Mouse (Mus musculus): Measurements from ENCODE around the gene Cacna2d2.

The Cacna2d2 gene

DNA sequence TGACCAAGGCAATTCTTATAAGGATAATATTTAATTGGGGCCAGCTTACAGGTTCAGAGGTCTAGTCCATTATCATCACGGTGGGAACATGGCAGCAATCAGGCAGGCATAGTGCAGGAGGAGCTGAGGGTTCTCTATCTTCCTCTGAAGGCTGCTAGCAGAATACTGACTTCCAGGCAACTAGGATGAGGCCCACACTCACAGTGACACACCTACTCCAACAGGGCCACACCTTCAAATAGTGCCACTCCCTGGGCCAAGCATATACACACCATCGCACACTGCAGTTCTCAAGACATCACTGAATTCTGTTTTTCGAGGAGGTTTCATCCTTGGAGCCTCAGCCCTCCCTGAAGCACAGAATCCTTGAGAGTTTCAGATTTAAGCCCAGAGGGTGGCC lies 96.9 kb downstream of the Cacna2d2 start:
- no peak for DNase-seq (ENCODE audit: low read depth, low spot score)

DNA sequence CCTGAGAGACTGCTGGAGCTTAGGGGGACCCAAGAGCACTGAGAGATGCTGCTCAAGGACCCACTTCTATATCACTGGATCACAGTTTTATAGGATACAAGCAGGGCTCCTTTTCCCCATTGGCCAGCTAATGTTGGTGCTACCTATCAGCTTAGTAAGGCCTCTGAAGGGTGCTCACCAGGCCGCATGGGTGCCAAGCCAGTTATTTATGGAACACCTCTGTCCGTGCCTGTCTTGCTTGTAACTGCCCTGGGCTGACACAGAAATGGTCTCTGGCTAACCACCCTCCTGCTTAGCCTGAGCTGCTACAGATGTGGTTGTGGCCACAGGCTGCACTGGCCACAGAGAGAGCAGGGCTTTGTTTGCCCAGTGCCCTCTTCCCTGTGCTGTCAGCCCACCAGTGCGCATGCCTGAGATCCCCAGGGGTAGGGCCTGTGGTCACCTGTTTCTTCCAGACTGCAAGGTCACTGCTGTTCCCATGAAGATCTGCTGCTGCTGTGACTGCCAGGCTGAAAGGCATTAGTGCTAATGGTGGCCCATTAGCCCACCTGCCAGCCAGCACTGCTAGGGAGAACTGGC lies 101.4 kb downstream of the Cacna2d2 start:
- DNase-seq (ENCODE audit: low read depth, low spot score) = no peak

DNA sequence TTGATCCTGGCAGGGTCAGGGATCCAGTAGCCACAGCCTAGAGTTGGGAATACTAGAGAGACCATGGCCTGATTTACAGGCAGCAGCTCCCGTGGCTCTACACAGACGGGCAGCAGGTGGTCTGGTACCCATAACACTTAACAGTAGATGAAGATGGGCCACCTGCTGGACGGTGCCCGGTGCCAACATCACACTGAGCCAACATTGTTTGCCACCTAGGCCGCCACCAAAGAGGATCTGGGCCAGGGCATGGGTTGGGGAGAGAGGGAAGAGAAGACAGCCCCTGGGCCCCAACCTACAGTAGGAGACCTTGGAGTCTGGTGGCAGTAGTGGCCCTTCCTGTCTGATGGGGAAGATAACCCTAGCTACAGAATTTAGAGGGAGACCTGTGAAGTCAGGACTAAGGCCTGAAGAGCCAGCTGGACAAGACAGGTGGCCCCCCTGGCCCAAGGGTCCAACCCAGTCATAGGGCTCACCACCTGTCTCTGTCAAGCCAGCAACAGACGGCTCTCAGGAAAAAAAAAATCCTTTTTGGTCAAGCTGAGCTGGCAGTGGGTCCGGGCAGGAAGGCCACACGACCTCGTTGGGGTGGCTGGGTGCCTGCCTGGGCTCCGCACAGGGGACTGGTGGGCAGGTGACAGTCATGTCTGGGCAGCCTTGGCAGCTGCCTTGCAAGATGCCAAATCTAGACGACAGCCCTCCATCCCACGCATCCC lies 102.9 kb downstream of the Cacna2d2 start:
- no peak for DNase-seq (ENCODE audit: low read depth, low spot score)

DNA sequence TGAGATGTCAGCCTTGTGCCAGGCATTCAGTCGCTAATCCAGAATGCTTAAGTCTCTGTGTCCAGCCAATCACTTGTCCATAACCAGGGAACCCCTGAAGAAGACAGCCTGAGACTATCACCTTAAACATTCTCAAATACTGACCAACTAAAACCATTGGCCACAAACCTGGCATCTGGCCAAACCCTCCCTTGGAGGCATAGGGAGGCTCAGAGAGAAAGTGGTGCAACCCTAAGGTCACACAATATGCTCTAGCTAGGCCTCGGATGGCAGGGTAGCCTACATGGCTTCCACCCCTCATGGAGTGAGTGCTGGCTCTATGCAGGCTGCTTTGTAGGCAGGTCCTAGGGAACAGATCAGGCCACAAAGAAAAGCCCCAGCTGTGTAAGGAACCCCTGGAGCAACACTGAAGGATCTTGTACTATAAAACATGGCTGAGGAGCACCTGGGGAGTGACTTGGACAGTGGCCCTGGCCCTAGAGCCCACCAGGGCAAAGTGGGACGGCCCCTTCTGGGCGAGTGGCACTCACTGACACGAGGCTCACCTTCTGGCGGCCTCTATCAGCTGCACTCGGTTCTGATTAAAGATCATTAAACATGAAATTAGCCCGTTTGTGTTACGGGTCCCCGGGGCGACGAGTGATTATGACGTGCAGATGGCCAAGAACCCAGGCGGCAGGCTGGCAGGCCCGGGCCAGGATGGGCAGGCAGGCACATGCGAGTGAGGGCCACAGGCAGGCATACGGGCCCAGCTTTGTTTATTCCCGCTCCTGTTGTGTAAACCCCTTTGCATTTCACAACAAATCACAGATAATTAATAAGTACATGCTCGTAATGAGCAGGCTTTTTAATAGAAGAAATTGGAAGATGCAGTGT lies 105.5 kb downstream of the Cacna2d2 start:
- no peak for DNase-seq (ENCODE audit: low read depth, low spot score)

DNA sequence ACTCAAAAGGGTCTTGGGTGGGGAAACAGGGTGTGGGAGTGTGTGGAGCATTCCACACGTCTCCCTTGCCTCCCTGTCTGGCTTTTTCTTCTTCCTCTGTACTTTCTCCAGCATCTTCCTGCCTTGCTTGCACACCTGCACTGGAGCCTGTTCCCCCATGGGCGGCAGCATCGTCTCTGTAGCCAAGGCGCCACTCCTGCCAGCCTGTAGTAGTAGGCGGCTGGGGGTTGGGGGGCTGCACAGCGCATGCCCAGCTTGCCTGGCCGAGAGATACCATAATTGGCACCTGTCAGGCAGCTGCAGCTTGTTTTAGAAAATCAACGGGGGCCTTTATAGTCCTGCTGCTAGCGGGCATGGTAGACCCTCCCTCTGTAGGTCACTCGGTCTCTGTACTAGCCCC lies 108.9 kb downstream of the Cacna2d2 start:
- DNase-seq (ENCODE audit: low read depth, low spot score) = no peak

DNA sequence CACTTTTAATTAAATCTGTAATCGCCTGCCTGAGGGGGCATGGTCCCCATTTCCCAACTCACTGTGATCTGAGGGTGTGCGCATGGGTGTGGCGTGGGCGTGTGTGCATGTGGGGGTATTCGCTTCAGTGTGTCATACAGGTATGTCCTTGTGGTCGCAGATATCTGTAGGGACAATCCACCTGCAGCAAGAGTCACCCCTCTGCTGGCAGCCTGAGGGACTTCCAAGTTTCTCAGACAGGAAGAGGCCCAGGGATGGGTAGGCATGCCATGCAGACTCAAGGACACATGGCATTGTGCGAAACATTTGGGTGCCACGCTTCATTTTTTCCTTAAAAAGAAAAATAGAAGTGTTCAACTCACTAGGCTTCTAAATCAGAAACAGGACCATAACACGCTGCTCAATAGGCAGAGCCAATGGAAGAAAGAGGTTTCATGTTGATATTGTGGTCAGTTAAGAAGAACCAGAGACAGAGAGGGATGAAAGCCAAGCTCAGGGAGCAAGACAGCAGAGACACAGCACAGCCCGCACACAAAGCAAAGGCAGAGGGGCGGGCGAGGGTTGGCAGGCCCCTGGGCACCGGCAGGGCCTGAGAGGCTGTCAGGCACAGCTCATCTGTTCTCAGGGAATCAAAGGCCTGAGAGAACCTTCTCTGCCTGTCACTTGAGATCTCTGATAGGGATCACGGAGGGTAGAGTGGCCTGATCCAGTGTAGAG lies 111.1 kb downstream of the Cacna2d2 start:
- DNase-seq (ENCODE audit: low read depth, low spot score) = no peak

DNA sequence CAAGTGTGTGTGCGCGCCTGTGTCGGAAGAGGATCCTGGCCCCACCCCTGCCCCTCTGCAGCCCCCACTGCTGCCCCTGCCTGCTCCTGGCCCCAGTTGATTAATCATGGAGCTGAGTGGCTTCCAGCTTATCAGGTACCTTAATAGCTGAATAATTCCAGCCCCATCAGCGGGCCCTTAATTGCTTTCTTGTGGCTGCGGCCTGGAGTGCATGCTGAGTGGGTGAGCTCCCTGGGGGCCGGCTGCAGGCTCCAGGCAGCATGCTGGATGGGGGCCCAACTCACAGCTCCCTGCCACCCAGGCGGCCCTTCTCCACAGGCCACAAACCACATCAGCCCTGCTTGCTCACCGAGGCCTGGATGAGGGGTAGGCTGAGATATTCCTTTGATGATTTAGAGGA lies 112.0 kb downstream of the Cacna2d2 start:
- DNase-seq (ENCODE audit: low read depth, low spot score) = no peak

DNA sequence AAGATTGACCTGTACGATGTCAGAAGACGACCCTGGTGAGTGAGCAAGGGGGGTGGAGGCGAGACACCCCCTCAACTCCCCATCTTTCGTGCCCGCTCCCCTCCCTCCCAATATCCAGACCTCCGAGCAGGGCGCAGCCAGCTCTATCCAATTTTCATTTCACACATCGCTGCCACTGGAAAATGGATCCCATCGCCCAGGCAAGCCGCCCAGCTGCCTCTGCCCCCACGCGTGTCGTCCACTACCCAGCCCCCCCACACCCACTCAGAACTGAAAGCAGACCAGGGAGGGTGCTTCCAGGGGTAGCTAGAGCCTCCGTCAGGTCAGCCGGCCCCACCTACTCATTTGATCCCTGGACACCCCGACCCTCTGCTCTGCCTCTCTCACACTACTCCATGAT lies 112.9 kb downstream of the Cacna2d2 start:
- DNase-seq (ENCODE audit: low read depth, low spot score) = no peak

DNA sequence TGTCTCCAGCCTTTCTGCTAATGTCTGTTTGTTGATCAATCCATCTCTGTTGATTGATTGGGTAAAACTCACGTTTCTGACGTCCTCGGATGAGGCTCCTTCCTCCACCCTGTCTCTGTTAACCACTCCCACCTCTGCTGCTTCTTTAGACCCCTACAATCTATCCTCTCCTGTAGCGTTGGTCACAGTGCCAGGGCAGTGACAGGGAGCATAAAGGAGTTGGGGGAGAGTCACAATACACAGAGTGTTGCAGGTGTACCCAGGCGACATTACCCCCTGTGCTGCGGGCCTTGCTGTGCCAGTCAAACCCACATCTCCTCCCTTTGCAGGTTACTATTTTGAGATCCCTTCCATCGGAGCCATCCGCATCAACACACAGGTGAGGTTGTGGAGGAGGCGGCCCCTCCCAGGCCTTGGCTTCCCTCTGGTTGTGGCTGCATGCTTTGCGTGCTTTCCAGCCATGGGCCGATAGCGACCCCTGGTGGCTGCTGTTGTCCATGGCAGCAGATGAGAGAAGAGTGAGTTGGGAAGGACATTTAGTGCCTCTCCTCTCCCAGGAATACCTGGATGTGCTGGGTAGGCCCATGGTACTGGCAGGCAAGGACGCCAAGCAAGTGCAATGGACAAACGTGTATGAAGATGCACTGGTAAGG lies 115.0 kb downstream of the Cacna2d2 start:
- DNase-seq (ENCODE audit: low read depth, low spot score) = peak; percentile 48

DNA sequence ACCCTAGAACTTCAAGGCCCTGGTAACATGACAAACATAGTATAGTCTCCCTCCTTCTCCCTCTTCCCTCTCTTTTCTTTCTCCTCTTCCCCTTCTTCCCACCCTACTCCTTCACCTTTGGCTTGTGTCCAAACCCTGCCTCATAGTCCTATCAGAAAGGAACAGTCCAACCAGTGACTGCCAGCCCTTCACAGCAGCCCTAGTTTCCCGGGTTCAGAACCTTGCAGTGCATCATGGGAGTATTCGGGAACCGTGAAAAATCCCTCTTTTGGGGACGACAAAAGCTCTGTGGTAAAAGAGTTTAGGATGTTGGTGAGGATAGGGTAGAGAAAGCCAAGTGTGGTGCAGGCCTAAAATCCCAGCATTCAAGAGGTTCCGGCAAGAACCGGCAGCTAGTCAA lies 120.9 kb downstream of the Cacna2d2 start:
- DNase-seq (ENCODE audit: low read depth, low spot score) = no peak

DNA sequence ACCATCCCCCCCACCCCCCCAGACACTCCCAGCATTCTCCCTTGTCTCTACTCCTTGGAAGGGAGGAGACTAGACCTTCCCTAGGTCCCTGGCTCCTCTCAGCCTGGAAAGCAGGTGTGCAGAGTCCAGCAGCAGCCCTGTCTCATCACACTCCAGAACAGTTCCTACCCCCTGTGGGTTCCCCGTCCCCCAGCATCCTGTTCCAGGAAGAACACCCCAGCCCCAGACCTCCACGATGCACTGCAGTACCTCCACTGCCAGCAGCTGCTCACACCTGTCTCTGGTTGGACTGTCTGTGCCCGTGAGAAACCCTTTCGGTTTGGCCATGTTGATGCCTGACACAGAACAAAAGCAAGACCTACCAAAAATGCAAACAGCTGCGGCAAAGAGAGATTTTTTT lies 121.8 kb downstream of the Cacna2d2 start:
- DNase-seq (ENCODE audit: low read depth, low spot score) = no peak

DNA sequence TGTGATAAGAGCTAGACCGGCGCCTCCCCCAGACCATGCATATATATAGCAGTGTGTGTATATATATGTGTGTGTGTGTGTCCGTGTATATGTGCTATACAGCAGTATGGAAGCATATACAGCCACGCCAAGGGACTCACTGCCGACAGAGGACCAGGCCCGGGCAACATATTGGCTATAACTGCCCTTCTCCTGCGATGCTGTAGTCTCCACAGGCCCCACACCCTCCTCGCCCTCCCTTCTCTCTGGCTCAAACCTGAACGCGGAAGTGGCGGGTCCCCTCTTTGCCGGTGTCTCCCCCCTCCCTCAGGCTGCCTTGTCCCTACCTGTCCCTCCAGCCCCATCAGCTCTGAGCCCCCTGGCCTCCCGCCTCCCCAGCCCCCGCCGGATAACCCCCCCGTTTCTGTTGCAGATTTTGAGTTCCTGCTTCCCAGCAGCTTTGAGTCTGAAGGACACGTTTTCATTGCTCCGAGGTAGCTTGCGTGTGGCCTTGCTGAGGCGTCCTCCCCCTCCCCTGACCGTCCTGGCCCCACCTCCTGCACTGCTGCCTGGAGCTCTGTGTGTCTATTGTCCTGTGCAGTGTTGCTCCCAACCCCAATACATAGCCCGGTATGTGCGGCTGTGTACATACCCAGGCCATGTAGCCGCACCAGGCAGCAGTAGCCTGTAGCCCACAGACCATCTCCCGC lies 122.4 kb downstream of the Cacna2d2 start:
- no peak for DNase-seq (ENCODE audit: low read depth, low spot score)

DNA sequence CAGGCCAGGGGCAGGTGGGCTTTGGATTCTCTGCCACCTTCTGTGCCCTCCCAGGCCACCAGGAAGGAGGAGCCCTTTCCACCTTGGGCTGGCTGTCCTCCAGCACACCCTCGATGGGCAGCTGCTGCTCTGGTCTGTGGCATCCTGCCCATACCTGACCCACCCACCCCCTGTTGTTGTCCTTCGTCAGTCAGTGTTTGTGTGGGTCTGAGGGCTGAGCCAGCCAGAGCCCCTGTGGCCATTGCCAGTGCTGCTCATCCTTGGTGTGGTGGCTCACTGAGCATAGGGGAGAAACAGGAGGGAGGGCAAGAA lies 122.9 kb downstream of the Cacna2d2 start:
- DNase-seq (ENCODE audit: low read depth, low spot score) = no peak

DNA sequence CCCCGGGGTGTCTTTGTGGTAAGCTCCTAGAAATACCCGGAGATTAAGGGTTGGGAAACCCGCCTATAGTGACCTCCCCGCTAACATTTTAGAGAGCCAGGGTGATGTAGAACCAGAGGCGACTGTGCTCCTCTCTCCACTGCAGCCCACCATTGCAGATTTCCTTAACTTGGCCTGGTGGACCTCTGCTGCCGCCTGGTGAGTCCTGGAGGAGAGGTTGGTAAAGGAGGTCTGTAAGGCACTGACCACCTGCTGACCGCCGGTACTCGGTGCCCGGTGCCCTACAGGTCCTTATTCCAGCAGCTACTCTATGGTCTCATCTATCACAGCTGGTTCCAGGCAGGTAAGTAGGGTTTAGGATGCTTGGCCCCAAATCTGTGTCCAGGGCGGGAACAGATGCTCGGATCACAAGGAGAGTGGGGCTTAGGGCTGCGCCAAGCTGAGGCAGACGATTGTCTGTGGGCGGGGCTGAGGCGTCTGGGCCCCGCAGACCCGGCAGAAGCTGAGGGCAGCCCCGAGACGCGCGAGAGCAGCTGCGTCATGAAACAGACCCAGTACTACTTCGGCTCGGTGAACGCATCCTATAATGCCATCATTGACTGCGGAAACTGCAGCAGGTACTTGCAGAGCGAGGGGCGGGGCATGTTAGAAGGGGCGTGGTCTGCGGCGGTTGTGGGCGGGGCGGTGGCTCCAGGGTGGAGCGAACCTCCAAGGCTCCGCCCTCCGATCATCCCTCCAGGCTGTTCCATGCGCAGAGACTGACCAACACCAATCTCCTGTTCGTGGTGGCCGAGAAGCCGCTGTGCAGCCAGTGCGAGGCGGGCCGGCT lies 127.0 kb downstream of the Cacna2d2 start:
- DNase-seq (ENCODE audit: low read depth, low spot score) = peak; percentile 58

DNA sequence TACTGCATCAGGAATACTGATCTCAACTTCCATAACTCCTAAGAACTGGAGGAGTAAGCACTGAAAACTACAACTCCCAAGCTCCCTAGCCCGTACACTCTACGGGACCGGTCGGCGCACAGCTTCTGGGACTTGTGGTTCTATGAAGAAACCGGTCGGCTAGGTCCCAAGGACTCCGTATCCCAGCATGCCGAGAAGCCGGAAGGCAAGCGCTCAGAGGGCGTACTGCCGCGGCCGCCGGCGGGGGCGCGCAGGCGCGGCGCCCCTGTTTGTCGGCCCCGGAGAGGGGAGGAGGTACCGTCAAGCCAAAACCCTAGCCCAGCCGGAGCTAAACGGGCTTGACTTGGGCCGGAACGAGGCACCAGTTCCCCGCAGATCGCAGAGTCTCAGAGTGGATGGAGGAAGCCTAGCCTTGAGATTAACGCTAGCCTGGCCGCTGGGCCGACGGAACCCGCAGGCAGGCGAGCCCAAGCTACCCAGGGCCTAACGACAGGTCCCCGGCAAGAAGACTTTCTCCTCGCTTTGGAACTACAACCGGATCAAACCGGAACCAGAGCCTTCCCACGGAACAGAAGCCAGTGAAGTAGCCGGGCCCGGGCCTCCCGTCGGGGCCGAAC lies 134.5 kb downstream of the Cacna2d2 start, which contains the start of gene Tmem115:
Gene Tmem115, plus strand, starts transcription at position 155 of the 617 bp plus-strand sequence.
- peak; percentile 93 for DNase-seq (ENCODE audit: low read depth, low spot score)

DNA sequence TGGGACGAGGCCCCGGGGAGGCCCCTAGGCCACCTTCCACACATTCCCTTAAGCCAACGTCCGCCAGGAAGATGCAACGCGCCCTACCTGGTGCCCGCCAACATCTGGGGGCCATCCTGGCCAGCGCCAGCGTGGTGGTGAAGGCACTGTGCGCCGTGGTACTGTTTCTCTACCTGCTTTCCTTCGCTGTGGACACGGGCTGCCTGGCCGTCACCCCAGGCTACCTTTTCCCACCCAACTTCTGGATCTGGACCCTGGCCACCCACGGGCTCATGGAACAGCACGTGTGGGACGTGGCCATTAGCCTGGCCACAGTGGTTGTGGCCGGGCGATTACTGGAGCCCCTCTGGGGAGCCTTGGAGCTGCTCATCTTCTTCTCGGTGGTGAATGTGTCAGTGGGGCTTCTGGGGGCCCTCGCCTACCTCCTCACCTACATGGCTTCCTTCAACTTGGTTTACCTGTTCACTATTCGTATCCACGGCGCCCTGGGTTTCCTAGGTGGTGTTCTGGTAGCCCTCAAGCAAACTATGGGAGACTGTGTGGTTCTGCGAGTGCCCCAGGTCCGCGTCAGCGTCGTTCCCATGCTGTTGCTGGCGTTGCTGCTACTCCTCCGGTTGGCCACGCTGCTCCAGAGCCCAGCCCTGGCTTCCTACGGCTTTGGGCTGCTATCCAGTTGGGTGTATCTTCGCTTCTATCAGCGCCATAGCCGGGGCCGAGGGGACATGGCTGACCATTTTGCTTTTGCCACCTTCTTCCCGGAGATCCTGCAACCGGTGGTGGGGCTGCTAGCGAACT lies 135.2 kb downstream of the Cacna2d2 start:
- no peak for DNase-seq (ENCODE audit: low read depth, low spot score)

DNA sequence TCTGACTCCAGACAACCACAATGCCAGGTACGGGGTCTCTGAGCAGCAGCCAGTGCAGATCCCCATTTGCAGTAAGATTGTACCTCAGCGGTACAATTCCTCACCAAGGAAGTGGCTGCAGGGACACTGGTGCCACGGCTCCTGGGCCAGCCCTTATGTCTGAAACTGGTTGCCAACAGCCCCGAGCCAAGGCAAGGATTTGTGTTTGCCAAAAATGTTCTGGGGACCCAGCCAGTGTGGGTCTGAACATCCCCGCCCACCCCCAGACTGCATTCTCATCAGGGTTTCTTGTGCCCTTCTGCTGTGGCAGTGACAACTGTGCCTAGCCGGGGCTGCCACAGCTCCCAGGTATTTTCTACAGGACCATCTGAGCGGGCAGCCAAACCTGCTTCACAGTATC lies 138.8 kb downstream of the Cacna2d2 start:
- DNase-seq (ENCODE audit: low read depth, low spot score) = no peak

DNA sequence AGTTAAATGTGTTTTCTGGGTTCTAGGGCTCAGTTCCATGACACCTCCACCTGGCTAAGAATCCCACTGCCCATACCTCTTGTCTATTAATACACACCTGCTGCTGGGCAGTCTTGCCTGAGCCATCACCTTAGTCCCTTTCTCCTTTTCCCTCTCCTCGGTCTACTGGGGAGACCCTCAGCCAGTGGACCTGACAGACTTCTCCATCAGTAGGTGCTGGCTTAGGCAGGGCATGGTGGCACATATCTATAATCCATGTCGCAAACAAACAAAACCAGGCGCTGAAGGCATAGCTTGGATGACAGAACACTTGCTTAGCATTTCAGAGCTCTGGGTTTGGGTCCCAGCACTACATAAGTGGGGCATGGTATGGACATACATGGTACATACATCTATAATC lies 139.3 kb downstream of the Cacna2d2 start:
- no peak for DNase-seq (ENCODE audit: low read depth, low spot score)

DNA sequence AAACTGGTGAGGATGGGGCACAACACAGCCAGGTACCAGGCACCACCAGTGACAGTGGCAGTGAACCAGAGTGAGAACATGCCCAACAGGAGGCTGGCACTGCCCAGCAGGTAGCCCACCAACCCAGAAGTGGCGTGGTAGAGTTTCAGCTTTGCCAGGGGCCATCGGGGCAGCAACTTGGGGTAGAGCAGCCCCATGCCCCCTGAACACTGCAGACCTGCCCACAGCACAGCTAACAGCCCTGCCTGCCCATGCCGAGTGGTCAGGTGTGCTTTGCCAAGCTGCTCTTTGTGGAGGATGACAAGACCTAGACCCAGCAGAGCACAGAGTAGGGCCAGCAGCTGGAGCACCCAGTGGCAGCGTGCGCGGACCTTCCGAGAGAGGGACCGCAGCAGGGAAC lies 140.5 kb downstream of the Cacna2d2 start:
- DNase-seq (ENCODE audit: low read depth, low spot score) = no peak
